Mouse (Mus musculus) testis, adult 2 months (tissue): Measurements from ENCODE around the gene Pfn3.

Experiments used
- CTCF ChIP-seq: fragments of 200-500 bp; IDR thresholded peaks from 2 replicates; pipeline ENCODE4 v1.5.1; 2012; ENCODE audit warnings: low read depth, mild to moderate bottlenecking, inconsistent platforms, low read length, moderate library complexity; ENCODE audit not compliant: control insufficient read depth, insufficient read depth, insufficient replicate concordance
- POLR2A ChIP-seq: fragments of 200-500 bp; IDR thresholded peaks from 2 replicates; pipeline ENCODE4 v1.6.1; 2012; ENCODE audit warnings: low read depth, mild to moderate bottlenecking, inconsistent platforms, low read length, moderate library complexity; ENCODE audit not compliant: control insufficient read depth

GRCm38 (mm10) chr13:55390644-55391043, 24.4 kb downstream of the Pfn3 start:
- TF ChIP-seq CTCF, result no peak
- TF ChIP-seq POLR2A, result no peak
